Mouse (Mus musculus) hindbrain, embryonic 13.5 days (tissue): Measurements from ENCODE around the gene Brd2. TPM values are rescaled to one million over a fixed set of nuclear protein-coding genes. Genes with fewer than 3 reads are reported as not detected.

Experiments
- ATAC-seq: fragments of 200-750 bp; cut with Nextera tagmentation; 2 replicates; pipeline ENCODE4 v1.8.0; 2017; ENCODE audit warnings: moderate TSS enrichment; ENCODE audit not compliant: low FRiP score
- H3K27ac ChIP-seq: fragments of 300-500 bp; sonication (generic); 2 replicates; pipeline ENCODE4 v1.5.1; 2015; ENCODE audit warnings: inconsistent platforms, mild to moderate bottlenecking, moderate library complexity
- H3K27me3 ChIP-seq: fragments of 300-500 bp; sonication (generic); 2 replicates; pipeline ENCODE4 v1.6.1; 2015; ENCODE audit warnings: mild to moderate bottlenecking, inconsistent platforms
- H3K36me3 ChIP-seq: fragments of 300-500 bp; sonication (generic); 2 replicates; pipeline ENCODE4 v1.6.1; 2015; ENCODE audit warnings: mild to moderate bottlenecking, inconsistent platforms
- H3K4me1 ChIP-seq: fragments of 300-500 bp; sonication (generic); replicated peaks from 2 replicates; pipeline ENCODE4 v1.6.1; 2015; ENCODE audit warnings: inconsistent platforms
- H3K4me2 ChIP-seq: fragments of 300-500 bp; sonication (generic); 2 replicates; pipeline ENCODE4 v1.6.1; 2015; ENCODE audit warnings: inconsistent platforms, mild to moderate bottlenecking, moderate library complexity
- H3K4me3 ChIP-seq: fragments of 300-500 bp; sonication (generic); 2 replicates; pipeline ENCODE4 v1.5.1; 2015; ENCODE audit warnings: mild to moderate bottlenecking, inconsistent platforms
- H3K9ac ChIP-seq: fragments of 300-500 bp; sonication (generic); 2 replicates; pipeline ENCODE4 v1.6.1; 2015; ENCODE audit warnings: mild to moderate bottlenecking, inconsistent platforms
- H3K9me3 ChIP-seq: fragments of 300-500 bp; sonication (generic); 2 replicates; pipeline ENCODE4 v1.6.1; 2016; ENCODE audit warnings: inconsistent platforms
- WGBS: fragments of 180-500 bp; shearing (Covaris S2); methylation state at CpG from one replicate; pipeline ENCODE4 v1.1.7; 2015; 5-methylcytosine and 5-hydroxymethylcytosine counted together
- polyA plus RNA-seq: library from polyadenylated mRNA; unstranded; fragments of >200 nt; fragmentation: Nextera tagmentation; extraction: Ambion mirVana; gene quantifications from 2 replicates; pipeline ENCODE4 v1.2.1, GENCODE M21; 2015

The Brd2 gene
- polyA plus RNA-seq, 1 experiment from 2014 or later, result 127 TPM

- H3K4me1 ChIP-seq, result no peaks in the 10 kb centered on the region
- no peak overlapping the region for H3K4me2 ChIP-seq
- H3K36me3 ChIP-seq, result no peaks in the 10 kb centered on the region
- H3K27me3 ChIP-seq, result no peaks in the 10 kb centered on the region
- no peak overlapping the region for H3K27ac ChIP-seq
- no peak overlapping the region for H3K4me3 ChIP-seq
- no peak for ATAC-seq
- WGBS, result 37% methylated on average over 7 of the region's 7 CpGs
- H3K9ac ChIP-seq, result no peak overlapping the region
- no peaks in the 10 kb centered on the region for H3K9me3 ChIP-seq
Observed at GRCm38 (mm10) chr17:34093199-34093874, 29.1 kb downstream of the Brd2 start.

- no peak for ATAC-seq
- Histone ChIP-seq H3K27ac (no peak within 1 kb of the TSS), H3K36me3 (no peaks in the 10 kb centered on the region), H3K4me3 (no peak within 1 kb of the TSS), H3K9ac (no peak within 1 kb of the TSS), H3K27me3 (no peaks in the 10 kb centered on the region), H3K9me3 (no peaks in the 10 kb centered on the region), H3K4me1 (no peaks in the 10 kb centered on the region), H3K4me2 (no peak within 1 kb of the TSS)
- WGBS, result 47% methylated on average over 11 of the region's 11 CpGs
Observed at GRCm38 (mm10) chr17:34092197-34092875, 30.1 kb downstream of the Brd2 start, which contains the start of gene H2-Oa. H2-Oa (plus strand) TSS chr17:34092340.

- Histone ChIP-seq H3K9ac (no peak overlapping the region), H3K4me1 (no peaks in the 10 kb centered on the region), H3K4me3 (no peak overlapping the region), H3K27me3 (no peaks in the 10 kb centered on the region), H3K36me3 (no peaks in the 10 kb centered on the region), H3K9me3 (no peaks in the 10 kb centered on the region), H3K4me2 (no peak overlapping the region), H3K27ac (no peak overlapping the region)
- 50% methylated on average over 7 of the region's 7 CpGs for WGBS
- ATAC-seq, result no peak
Observed at GRCm38 (mm10) chr17:34090923-34091322, 31.5 kb downstream of the Brd2 start.

GRCm38 (mm10) chr17:34088124-34088523, 34.3 kb downstream of the Brd2 start:
- no peak overlapping the region for H3K9ac ChIP-seq
- H3K4me3 ChIP-seq, result no peak overlapping the region
- no peak overlapping the region for H3K27ac ChIP-seq
- no peaks in the 10 kb centered on the region for H3K36me3 ChIP-seq
- no peaks in the 10 kb centered on the region for H3K9me3 ChIP-seq
- H3K4me2 ChIP-seq, result no peak overlapping the region
- no peak for ATAC-seq
- H3K4me1 ChIP-seq, result peaks cover 2% of the 10 kb centered on the region; the same call in 1 of the 2 replicates
- WGBS, result 88% methylated on average over 11 of the region's 11 CpGs
- H3K27me3 ChIP-seq, result no peaks in the 10 kb centered on the region

GRCm38 (mm10) chr17:34087386-34087785, 35.0 kb downstream of the Brd2 start:
- Histone ChIP-seq H3K36me3 (no peaks in the 10 kb centered on the region), H3K9me3 (no peaks in the 10 kb centered on the region), H3K4me3 (no peak overlapping the region), H3K27ac (no peak overlapping the region), H3K9ac (no peak overlapping the region), H3K27me3 (no peaks in the 10 kb centered on the region), H3K4me2 (no peak overlapping the region), H3K4me1 (peaks cover 6% of the 10 kb centered on the region; the same call in 1 of the 2 replicates)
- no peak for ATAC-seq
- 57% methylated on average over 2 of the region's 2 CpGs for whole genome bisulfite sequencing

GRCm38 (mm10) chr17:34083104-34083503, 39.3 kb downstream of the Brd2 start:
- H3K9ac ChIP-seq, result no peak overlapping the region
- H3K27ac ChIP-seq, result no peak overlapping the region
- H3K4me2 ChIP-seq, result 0 out of 2 replicates have a peak overlapping the region, but pooled peaks have one; percentile 13
- peaks cover 6% of the 10 kb centered on the region; the same call in 1 of the 2 replicates for H3K4me1 ChIP-seq
- H3K9me3 ChIP-seq, result no peaks in the 10 kb centered on the region
- no peaks in the 10 kb centered on the region for H3K36me3 ChIP-seq
- no peak overlapping the region for H3K4me3 ChIP-seq
- 2% methylated on average over 8 of the region's 8 CpGs for WGBS
- ATAC-seq, result no peak
- H3K27me3 ChIP-seq, result no peaks in the 10 kb centered on the region

- WGBS, result 17% methylated on average over 5 of the region's 5 CpGs
- no peaks in the 10 kb centered on the region for H3K9me3 ChIP-seq
- peaks cover 6% of the 10 kb centered on the region for H3K4me1 ChIP-seq
- H3K9ac ChIP-seq, result no peak overlapping the region
- no peak overlapping the region for H3K27ac ChIP-seq
- H3K27me3 ChIP-seq, result peaks cover 18% of the 10 kb centered on the region
- no peak overlapping the region for H3K4me3 ChIP-seq
- peak; percentile 75 for ATAC-seq
- no peak overlapping the region for H3K4me2 ChIP-seq
- H3K36me3 ChIP-seq, result no peaks in the 10 kb centered on the region
Observed at GRCm38 (mm10) chr17:34079621-34080020, 42.8 kb downstream of the Brd2 start.

GRCm38 (mm10) chr17:34079002-34079401, 43.4 kb downstream of the Brd2 start:
- no peak overlapping the region for H3K4me3 ChIP-seq
- H3K9me3 ChIP-seq, result no peaks in the 10 kb centered on the region
- H3K36me3 ChIP-seq, result no peaks in the 10 kb centered on the region
- H3K4me2 ChIP-seq, result no peak overlapping the region
- ATAC-seq, result no peak
- no peak overlapping the region for H3K9ac ChIP-seq
- H3K27me3 ChIP-seq, result peaks cover 18% of the 10 kb centered on the region
- WGBS, result 91% methylated on average over 11 of the region's 11 CpGs
- H3K27ac ChIP-seq, result no peak overlapping the region
- H3K4me1 ChIP-seq, result peaks cover 6% of the 10 kb centered on the region

GRCm38 (mm10) chr17:34078148-34078547, 44.3 kb downstream of the Brd2 start:
- H3K27me3 ChIP-seq, result peaks cover 18% of the 10 kb centered on the region
- H3K9ac ChIP-seq, result no peak overlapping the region
- no peak for ATAC-seq
- no peak overlapping the region for H3K4me2 ChIP-seq
- peaks cover 4% of the 10 kb centered on the region for H3K4me1 ChIP-seq
- WGBS, result 53% methylated on average over 4 of the region's 4 CpGs
- H3K4me3 ChIP-seq, result no peak overlapping the region
- H3K36me3 ChIP-seq, result no peaks in the 10 kb centered on the region
- H3K9me3 ChIP-seq, result no peaks in the 10 kb centered on the region
- no peak overlapping the region for H3K27ac ChIP-seq

- ATAC-seq, result no peak
- Histone ChIP-seq H3K36me3 (no peaks in the 10 kb centered on the region), H3K4me1 (no peaks in the 10 kb centered on the region; the same call in 1 of the 2 replicates), H3K27me3 (peaks cover 18% of the 10 kb centered on the region), H3K4me2 (no peak overlapping the region), H3K9me3 (no peaks in the 10 kb centered on the region), H3K4me3 (no peak overlapping the region), H3K9ac (no peak overlapping the region), H3K27ac (no peak overlapping the region)
- 1% methylated on average over 9 of the region's 9 CpGs for WGBS
Observed at GRCm38 (mm10) chr17:34077549-34077948, 44.9 kb downstream of the Brd2 start.

- H3K4me1 ChIP-seq, result no peaks in the 10 kb centered on the region; the same call in 1 of the 2 replicates
- H3K9me3 ChIP-seq, result no peaks in the 10 kb centered on the region
- H3K9ac ChIP-seq, result no peak overlapping the region
- 42% methylated on average over 7 of the region's 7 CpGs for WGBS
- H3K4me2 ChIP-seq, result no peak overlapping the region
- no peak overlapping the region for H3K4me3 ChIP-seq
- H3K36me3 ChIP-seq, result no peaks in the 10 kb centered on the region
- no peak for ATAC-seq
- peaks cover 18% of the 10 kb centered on the region for H3K27me3 ChIP-seq
- no peak overlapping the region for H3K27ac ChIP-seq
Observed at GRCm38 (mm10) chr17:34075271-34075670, 47.2 kb downstream of the Brd2 start.

GRCm38 (mm10) chr17:34072091-34072490, 50.3 kb downstream of the Brd2 start:
- WGBS, result 80% methylated on average over 5 of the region's 5 CpGs
- Histone ChIP-seq H3K36me3 (no peaks in the 10 kb centered on the region), H3K9ac (no peak overlapping the region; the same call in 1 of the 2 replicates), H3K27ac (no peak overlapping the region), H3K4me2 (no peak overlapping the region), H3K4me3 (no peak overlapping the region), H3K4me1 (no peaks in the 10 kb centered on the region; the same call in 1 of the 2 replicates), H3K27me3 (peaks cover 14% of the 10 kb centered on the region), H3K9me3 (no peaks in the 10 kb centered on the region)
- no peak for ATAC-seq
